Mouse (Mus musculus) layer of hippocampus, adult 9-11 months (tissue): ENCODE data around the gene Ppp6r2.

Source experiments
- DNase-seq: peaks from one replicate; pipeline ENCODE4 v3.0.0; 2022

Ppp6r2 gene

GRCm38 (mm10) chr15:89182842-89183241 lies 28.5 kb upstream of the Ppp6r2 start:
- DNase-seq: no peak

- DNase-seq: no peak
Observed at GRCm38 (mm10) chr15:89184141-89184936, 27.0 kb upstream of the Ppp6r2 start.

- no peak for DNase-seq
Observed at GRCm38 (mm10) chr15:89184937-89185227, 26.5 kb upstream of the Ppp6r2 start.

- no peak for DNase-seq
Observed at GRCm38 (mm10) chr15:89195261-89195681, 16.1 kb upstream of the Ppp6r2 start.

GRCm38 (mm10) chr15:89195690-89196312 lies 15.6 kb upstream of the Ppp6r2 start:
- DNase-seq: peak; percentile 93

GRCm38 (mm10) chr15:89196313-89196706 lies 15.0 kb upstream of the Ppp6r2 start, which contains the start of gene Dennd6b:
Gene Dennd6b (minus strand): TSS chr15:89196496.
- peak; percentile 97 for DNase-seq

- DNase-seq: no peak
Observed at GRCm38 (mm10) chr15:89197056-89197455, 14.3 kb upstream of the Ppp6r2 start.

- DNase-seq: no peak
Observed at GRCm38 (mm10) chr15:89207457-89207856, 3.9 kb upstream of the Ppp6r2 start.

- DNase-seq: peak; percentile 78
Observed at GRCm38 (mm10) chr15:89209886-89210761, 1.2 kb upstream of the Ppp6r2 start.

- peak; percentile 34 for DNase-seq
Observed at GRCm38 (mm10) chr15:89211716-89212461, 536 bp downstream of the Ppp6r2 start.

- DNase-seq: no peak
Observed at GRCm38 (mm10) chr15:89212495-89212894, 1.1 kb downstream of the Ppp6r2 start.

- DNase-seq: no peak
Observed at GRCm38 (mm10) chr15:89213517-89213916, 2.2 kb downstream of the Ppp6r2 start.

- DNase-seq: no peak
Observed at GRCm38 (mm10) chr15:89214953-89215352, 3.6 kb downstream of the Ppp6r2 start.

- DNase-seq: no peak
Observed at GRCm38 (mm10) chr15:89215611-89216233, 4.4 kb downstream of the Ppp6r2 start.

GRCm38 (mm10) chr15:89233586-89233985 lies 22.2 kb downstream of the Ppp6r2 start:
- DNase-seq: peak; percentile 61

GRCm38 (mm10) chr15:89234052-89234451 lies 22.7 kb downstream of the Ppp6r2 start:
- no peak for DNase-seq

GRCm38 (mm10) chr15:89239751-89240392 lies 28.5 kb downstream of the Ppp6r2 start:
- no peak for DNase-seq

- DNase-seq: no peak
Observed at GRCm38 (mm10) chr15:89241025-89241424, 29.7 kb downstream of the Ppp6r2 start.

GRCm38 (mm10) chr15:89249063-89249462 lies 37.7 kb downstream of the Ppp6r2 start:
- DNase-seq: no peak

GRCm38 (mm10) chr15:89255330-89255729 lies 44.0 kb downstream of the Ppp6r2 start:
- DNase-seq: no peak

- DNase-seq: no peak
Observed at GRCm38 (mm10) chr15:89258997-89259396, 47.6 kb downstream of the Ppp6r2 start.

- DNase-seq: no peak
Observed at GRCm38 (mm10) chr15:89264485-89264884, 53.1 kb downstream of the Ppp6r2 start.
